Mouse (Mus musculus) neural tube, embryonic 11.5 days (tissue): ENCODE results near the gene Ccdc136. TPM values are rescaled to one million over a fixed set of nuclear protein-coding genes. Genes with fewer than 3 reads are reported as not detected.
"Not testable (repeated sequence)": the region's sequence is repeated elsewhere in the genome, so short reads cannot be mapped to it uniquely, and the experiment has no call there.

Source experiments
- ATAC-seq: fragments of 200-750 bp; cut with Nextera tagmentation; 2 replicates; pipeline ENCODE4 v1.8.0; 2017; ENCODE audit warnings: moderate number of reproducible peaks, mild to moderate bottlenecking, moderate TSS enrichment, moderate library complexity; ENCODE audit not compliant: insufficient read depth, low FRiP score, low TSS enrichment
- DNase-seq: peaks from one replicate; pipeline ENCODE4 v3.0.0-alpha.2; 2015; ENCODE audit warnings: low spot score
- H3K27ac ChIP-seq: fragments of 300-500 bp; sonication (generic); 2 replicates; pipeline ENCODE4 v1.5.1; 2014; ENCODE audit warnings: low read depth, mild to moderate bottlenecking, low read length
- H3K27me3 ChIP-seq: fragments of 300-500 bp; sonication (generic); 2 replicates; pipeline ENCODE4 v1.6.1; 2014; ENCODE audit warnings: mild to moderate bottlenecking, low read length, mixed read lengths; ENCODE audit not compliant: control insufficient read depth, insufficient read depth
- H3K36me3 ChIP-seq: fragments of 300-500 bp; sonication (generic); 2 replicates; pipeline ENCODE4 v1.6.1; 2014; ENCODE audit warnings: mild to moderate bottlenecking, low read length, moderate library complexity, mixed read lengths; ENCODE audit not compliant: control insufficient read depth, insufficient read depth
- H3K4me1 ChIP-seq: fragments of 300-500 bp; sonication (generic); 2 replicates; pipeline ENCODE4 v1.6.1; 2014; ENCODE audit warnings: low read length, mixed read lengths; ENCODE audit not compliant: control insufficient read depth, insufficient read depth
- H3K4me2 ChIP-seq: fragments of 300-500 bp; sonication (generic); 2 replicates; pipeline ENCODE4 v1.6.1; 2014; ENCODE audit warnings: low read depth, mild to moderate bottlenecking, moderate library complexity
- H3K4me3 ChIP-seq: fragments of 300-500 bp; sonication (generic); 2 replicates; pipeline ENCODE4 v1.5.1; 2014; ENCODE audit warnings: low read depth, low read length
- H3K9ac ChIP-seq: fragments of 300-500 bp; sonication (generic); 2 replicates; pipeline ENCODE4 v1.6.1; 2014; ENCODE audit warnings: mild to moderate bottlenecking, low read length
- H3K9me3 ChIP-seq: fragments of 300-500 bp; sonication (generic); 2 replicates; pipeline ENCODE4 v1.6.1; 2016; ENCODE audit warnings: low read length; ENCODE audit not compliant: control insufficient read depth
- WGBS: fragments of 180-500 bp; shearing (Covaris S2); extraction: QIAGEN DNeasy Blood & Tissue Kit; methylation state at CpG from one replicate; pipeline ENCODE4 v1.1.7; 2014; 5-methylcytosine and 5-hydroxymethylcytosine counted together
- polyA plus RNA-seq: library from polyadenylated mRNA; unstranded; fragments of >200 nt; fragmentation: Nextera tagmentation; extraction: Ambion mirVana; gene quantifications from 2 replicates; pipeline ENCODE4 v1.2.1, GENCODE M21; 2014

The Ccdc136 gene
- polyA plus RNA-seq = 36.8 and 40.1 TPM in 2 replicates

DNA sequence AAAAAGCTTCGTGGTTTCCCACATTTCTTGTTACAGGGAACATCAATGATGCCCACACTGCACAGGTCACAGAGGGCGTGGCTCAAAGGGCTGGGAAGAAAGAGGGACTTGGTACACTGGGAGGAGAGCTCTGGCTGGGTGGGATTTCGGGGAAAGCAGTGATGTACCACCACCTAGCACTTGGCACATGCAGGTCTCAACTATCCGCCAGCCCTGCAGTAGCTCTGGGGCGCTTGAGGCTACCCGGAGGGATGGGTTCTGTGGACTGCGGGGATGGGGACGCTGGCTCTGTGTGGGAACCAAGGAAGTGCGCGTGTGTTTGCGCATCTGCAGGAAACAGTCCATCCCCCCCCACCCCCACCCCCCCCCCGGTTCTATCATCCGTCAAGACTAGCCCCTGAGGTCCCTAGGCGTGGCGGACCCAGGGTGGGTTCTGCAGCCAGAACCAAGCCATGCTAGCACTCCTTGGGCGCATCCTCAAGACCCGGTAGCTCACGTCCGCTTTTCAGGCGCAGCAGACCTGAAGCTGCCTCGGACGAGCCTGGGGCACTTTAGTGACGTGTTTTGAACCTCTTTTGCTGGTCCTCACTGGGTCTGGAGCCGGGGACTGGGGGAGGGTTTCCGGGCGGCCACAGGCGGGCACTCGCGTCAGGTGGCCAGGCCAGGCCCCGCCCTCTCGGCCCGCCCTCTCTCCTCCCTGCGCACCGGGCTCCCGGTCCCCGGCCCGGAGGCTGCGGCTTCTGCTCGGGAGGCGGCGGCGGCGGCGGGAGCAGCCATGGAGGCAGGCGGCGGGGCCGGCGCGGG is at the start of gene Ccdc136:
Gene Ccdc136 (plus strand): TSS at position 400 of the 804 bp plus-strand sequence.
- H3K36me3 ChIP-seq = no peaks in the 10 kb centered on the region
- H3K27ac ChIP-seq = peak within 1 kb of the TSS; percentile 60; the same call in 1 of the 2 replicates
- DNase-seq = peak; percentile 79
- peak within 1 kb of the TSS; percentile 77 for H3K9ac ChIP-seq
- H3K4me3 ChIP-seq = peak within 1 kb of the TSS; percentile 69
- H3K27me3 ChIP-seq = peaks cover 6% of the 10 kb centered on the region; the same call in 1 of the 2 replicates
- no peaks in the 10 kb centered on the region for H3K9me3 ChIP-seq
- ATAC-seq = peak; percentile 90
- peak within 1 kb of the TSS; percentile 87 for H3K4me2 ChIP-seq
- peaks cover 4% of the 10 kb centered on the region; the same call in 1 of the 2 replicates for H3K4me1 ChIP-seq
- under 1% methylated on average over 30 of the region's 49 CpGs for WGBS

DNA sequence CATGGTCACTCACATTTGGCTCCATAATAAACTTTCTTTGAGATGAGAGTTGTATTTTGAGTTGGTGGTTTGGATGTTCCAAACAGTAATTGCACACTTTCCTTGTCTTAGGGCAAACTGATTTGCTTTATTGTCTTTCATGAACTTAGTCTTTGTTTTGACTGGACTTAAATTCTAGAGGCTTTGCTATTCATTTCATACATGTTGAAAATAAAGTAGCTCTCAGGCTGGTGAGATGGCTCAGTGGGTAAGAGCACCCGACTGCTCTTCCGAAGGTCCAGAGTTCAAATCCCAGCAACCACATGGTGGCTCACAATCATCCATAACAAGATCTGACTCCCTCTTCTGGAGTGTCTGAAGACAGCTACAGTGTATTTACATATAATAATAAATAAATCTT is 49.6 kb upstream of the Ccdc136 start:
- not testable (repeated sequence) for H3K9ac ChIP-seq, H3K36me3 ChIP-seq, ATAC-seq, H3K9me3 ChIP-seq, H3K27me3 ChIP-seq, H3K4me1 ChIP-seq, H3K4me3 ChIP-seq, H3K27ac ChIP-seq, H3K4me2 ChIP-seq, DNase-seq
- WGBS = 93% methylated on average over 2 of the region's 2 CpGs

DNA sequence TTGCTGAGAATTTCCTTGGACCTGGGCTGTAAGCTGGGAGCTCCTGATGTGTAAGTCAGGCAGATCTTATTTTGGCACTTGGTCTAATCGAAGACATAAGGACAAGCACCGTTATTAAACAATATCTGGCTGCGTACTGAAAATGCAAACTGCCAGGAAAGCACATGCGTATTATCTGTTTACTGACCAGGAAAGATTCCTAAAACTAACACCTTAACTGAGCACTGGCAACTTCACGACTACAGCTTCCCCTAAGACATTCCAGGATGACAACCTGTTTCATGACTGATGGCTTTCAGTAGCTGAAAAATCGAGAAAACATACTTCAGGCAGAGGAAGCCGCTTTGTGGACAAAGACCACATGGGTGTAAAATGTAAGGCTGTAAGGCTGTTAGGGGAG is 48.9 kb upstream of the Ccdc136 start:
- H3K36me3 ChIP-seq = no peaks in the 10 kb centered on the region
- WGBS = 37% methylated on average over 7 of the region's 7 CpGs
- DNase-seq = no peak
- no peak for ATAC-seq
- peak overlapping the region; percentile 88 for H3K4me3 ChIP-seq
- peak overlapping the region; percentile 67 for H3K27ac ChIP-seq
- H3K4me1 ChIP-seq = peaks cover 5% of the 10 kb centered on the region; the same call in 1 of the 2 replicates
- H3K27me3 ChIP-seq = no peaks in the 10 kb centered on the region
- H3K4me2 ChIP-seq = peak overlapping the region; percentile 62
- no peaks in the 10 kb centered on the region for H3K9me3 ChIP-seq
- H3K9ac ChIP-seq = peak overlapping the region; percentile 55

DNA sequence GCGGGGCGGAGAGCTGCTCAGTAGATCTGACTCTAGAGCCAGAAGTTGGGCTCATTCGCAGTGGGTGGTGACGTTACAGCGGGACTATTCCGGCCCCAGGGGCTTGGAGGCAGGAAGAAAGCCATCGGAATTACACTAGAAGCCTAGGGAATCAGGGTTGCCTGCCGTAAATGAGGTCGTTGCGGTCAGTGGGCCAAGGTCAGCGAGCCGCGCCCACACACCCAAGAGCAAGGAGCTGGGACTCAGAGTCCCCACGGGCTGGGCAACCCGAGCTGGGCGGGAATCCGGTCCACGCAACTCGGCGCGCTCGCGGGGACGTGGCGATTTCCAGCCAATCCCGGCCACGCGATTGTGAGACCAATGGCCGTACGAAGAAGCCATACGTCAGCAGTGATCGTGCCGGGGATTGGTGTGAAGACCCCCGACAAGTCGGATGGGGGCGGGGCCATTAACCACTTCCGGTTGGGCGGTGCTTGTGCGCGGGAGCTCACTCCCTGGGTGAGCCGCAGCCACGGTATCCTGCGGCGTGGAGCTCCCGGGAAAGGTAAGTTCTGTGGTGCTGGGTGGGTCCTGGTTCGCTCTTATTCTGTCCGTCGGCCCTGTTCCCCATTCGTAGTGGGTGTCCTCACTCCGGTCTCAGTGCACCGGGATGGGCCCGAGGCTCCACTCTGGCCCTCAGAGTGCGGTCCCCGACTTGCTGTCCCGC is 48.3 kb upstream of the Ccdc136 start, which contains the start of gene Calu:
Gene Calu (plus strand): TSS at position 405 of the 706 bp plus-strand sequence.
- ATAC-seq = peak; percentile 100
- H3K27me3 ChIP-seq = no peaks in the 10 kb centered on the region
- H3K4me1 ChIP-seq = peaks cover 5% of the 10 kb centered on the region; the same call in 1 of the 2 replicates
- DNase-seq = peak; percentile 99
- H3K4me3 ChIP-seq = peak within 1 kb of the TSS; percentile 88
- H3K36me3 ChIP-seq = no peaks in the 10 kb centered on the region
- peak within 1 kb of the TSS; percentile 83 for H3K9ac ChIP-seq
- H3K9me3 ChIP-seq = no peaks in the 10 kb centered on the region
- under 1% methylated on average over 55 of the region's 55 CpGs for WGBS
- peak within 1 kb of the TSS; percentile 62 for H3K4me2 ChIP-seq
- peak within 1 kb of the TSS; percentile 67 for H3K27ac ChIP-seq

DNA sequence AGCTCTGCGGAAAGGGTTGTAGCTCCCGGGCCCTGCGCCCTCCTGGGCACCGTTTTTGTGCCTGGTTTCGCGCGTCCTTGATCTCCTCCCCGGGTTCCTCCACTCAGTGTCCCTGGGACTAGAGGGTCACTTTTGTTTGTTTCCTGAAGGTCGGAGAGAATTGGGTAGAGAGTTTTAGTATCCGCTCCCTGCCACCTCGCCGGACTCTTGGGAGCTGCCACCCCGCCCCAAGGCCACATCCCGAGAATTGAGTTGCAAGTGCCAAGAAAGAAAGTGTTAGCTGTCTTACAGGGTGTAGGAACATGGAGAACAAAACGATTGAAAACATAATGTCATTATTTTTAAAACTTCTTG is 47.8 kb upstream of the Ccdc136 start:
- Histone ChIP-seq H3K4me3 (peak overlapping the region; percentile 88), H3K4me1 (peaks cover 5% of the 10 kb centered on the region; the same call in 1 of the 2 replicates), H3K9ac (peak overlapping the region; percentile 83), H3K27ac (peak overlapping the region; percentile 23; the same call in 1 of the 2 replicates), H3K9me3 (no peaks in the 10 kb centered on the region), H3K27me3 (no peaks in the 10 kb centered on the region), H3K36me3 (no peaks in the 10 kb centered on the region), H3K4me2 (peak overlapping the region; percentile 49)
- DNase-seq = no peak
- no peak; the same call in 1 of the 2 replicates for ATAC-seq
- under 1% methylated on average over 15 of the region's 15 CpGs for WGBS

DNA sequence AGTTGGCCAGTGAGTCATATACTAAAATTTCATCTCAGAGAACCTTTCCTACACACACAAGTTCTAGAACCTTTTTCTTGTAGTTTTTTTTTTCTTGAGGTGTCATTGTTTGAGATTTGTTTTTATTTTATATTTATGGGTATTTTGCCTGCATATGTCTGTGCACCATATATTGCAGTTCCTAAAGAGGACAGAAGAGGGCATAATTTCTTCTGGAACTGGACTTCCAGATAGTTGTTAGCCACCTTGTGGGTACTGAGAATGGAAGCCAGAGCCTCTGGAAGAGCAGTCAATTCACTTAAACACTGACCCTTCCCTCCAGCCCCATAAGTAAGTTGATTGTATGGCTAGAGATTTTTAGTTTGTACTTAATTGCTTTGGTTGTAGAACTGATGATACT is 44.5 kb upstream of the Ccdc136 start:
- H3K4me2 ChIP-seq = no peak overlapping the region
- H3K36me3 ChIP-seq = no peaks in the 10 kb centered on the region
- no peak overlapping the region for H3K9ac ChIP-seq
- H3K4me1 ChIP-seq = peaks cover 5% of the 10 kb centered on the region; the same call in 1 of the 2 replicates
- no peak for DNase-seq
- no peaks in the 10 kb centered on the region for H3K27me3 ChIP-seq
- no peaks in the 10 kb centered on the region for H3K9me3 ChIP-seq
- no peak for ATAC-seq
- H3K4me3 ChIP-seq = no peak overlapping the region
- H3K27ac ChIP-seq = no peak overlapping the region

DNA sequence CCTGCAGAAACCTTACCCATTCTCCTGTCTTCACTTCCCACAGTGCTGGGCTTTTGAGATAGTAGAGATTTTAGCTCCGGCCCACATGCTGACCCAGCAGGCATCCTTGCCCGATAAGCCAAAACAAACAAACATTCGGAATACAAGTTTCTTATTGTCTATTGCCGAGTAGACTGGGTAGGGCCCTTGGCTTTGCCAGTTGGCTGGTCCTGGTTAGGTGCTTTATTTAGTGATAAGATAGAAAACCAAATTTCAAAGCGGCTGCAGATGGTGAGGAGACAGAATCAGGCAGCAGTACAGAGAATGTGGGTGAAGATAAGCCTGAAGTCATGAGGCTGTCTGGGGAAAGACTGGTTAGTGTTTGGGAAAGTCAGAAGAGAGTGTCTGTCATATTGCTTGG is 43.3 kb upstream of the Ccdc136 start:
- Histone ChIP-seq H3K27me3 (no peaks in the 10 kb centered on the region), H3K9me3 (no peaks in the 10 kb centered on the region), H3K9ac (no peak overlapping the region), H3K27ac (no peak overlapping the region), H3K4me2 (no peak overlapping the region), H3K4me1 (peaks cover 5% of the 10 kb centered on the region; the same call in 1 of the 2 replicates), H3K4me3 (no peak overlapping the region), H3K36me3 (peaks cover 3% of the 10 kb centered on the region; the same call in 1 of the 2 replicates)
- no peak for DNase-seq
- WGBS = 64% methylated on average over 5 of the region's 5 CpGs
- ATAC-seq = no peak

DNA sequence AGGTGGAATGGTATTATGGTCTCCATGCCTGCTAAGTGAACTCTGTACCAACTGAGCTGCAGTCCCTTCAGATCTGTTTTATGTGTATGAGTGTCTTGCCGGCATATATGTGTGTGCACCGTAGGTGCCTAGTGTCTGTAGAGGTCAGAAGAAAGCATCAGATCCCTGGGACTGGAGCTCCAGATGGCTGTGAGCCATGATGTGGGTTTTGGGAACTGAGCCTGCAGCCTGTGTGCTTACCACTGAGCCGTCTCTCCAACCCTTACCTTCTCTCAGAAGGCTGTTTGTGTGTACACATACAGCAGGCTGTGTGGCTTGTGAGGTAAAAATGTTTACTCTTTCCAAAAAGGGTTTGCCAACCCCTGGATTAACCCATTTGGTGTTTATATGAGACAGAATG is 36.7 kb upstream of the Ccdc136 start:
- no peak overlapping the region for H3K4me3 ChIP-seq
- ATAC-seq (no peak), DNase-seq (no peak)
- no peaks in the 10 kb centered on the region for H3K27me3 ChIP-seq
- H3K9ac ChIP-seq = no peak overlapping the region
- H3K4me2 ChIP-seq = no peak overlapping the region
- H3K9me3 ChIP-seq = no peaks in the 10 kb centered on the region
- H3K4me1 ChIP-seq = no peaks in the 10 kb centered on the region; the same call in 1 of the 2 replicates
- peaks cover 5% of the 10 kb centered on the region; the same call in 1 of the 2 replicates for H3K36me3 ChIP-seq
- no peak overlapping the region for H3K27ac ChIP-seq
- WGBS = 93% methylated on average over 3 of the region's 3 CpGs
